Mouse (Mus musculus) lung, embryonic 14.5 days (tissue): ENCODE data around the gene Dcaf7. TPM values are rescaled to one million over a fixed set of nuclear protein-coding genes. Genes with fewer than 3 reads are reported as not detected.
"Not testable (repeated sequence)": the region's sequence is repeated elsewhere in the genome, so short reads cannot be mapped to it uniquely, and the experiment has no call there.

ENCODE experiments used
- ATAC-seq: fragments of 200-750 bp; cut with Nextera tagmentation; 2 replicates; pipeline ENCODE4 v1.8.0; 2017; ENCODE audit warnings: mild to moderate bottlenecking, moderate TSS enrichment, moderate library complexity; ENCODE audit not compliant: insufficient read depth
- DNase-seq: peaks from one replicate; pipeline ENCODE4 v3.0.0-alpha.2; 2015
- H3K27ac ChIP-seq: fragments of 300-500 bp; sonication (generic); 2 replicates; pipeline ENCODE4 v1.5.1; 2014; ENCODE audit warnings: low read depth, mild to moderate bottlenecking, moderate library complexity
- H3K27me3 ChIP-seq: fragments of 300-500 bp; sonication (generic); 2 replicates; pipeline ENCODE4 v1.6.1; 2014; ENCODE audit warnings: low read length, control low read depth; ENCODE audit not compliant: insufficient read depth
- H3K36me3 ChIP-seq: fragments of 300-500 bp; sonication (generic); 2 replicates; pipeline ENCODE4 v1.6.1; 2014; ENCODE audit warnings: control low read depth; ENCODE audit not compliant: insufficient read depth
- H3K4me1 ChIP-seq: fragments of 300-500 bp; sonication (generic); 2 replicates; pipeline ENCODE4 v1.6.1; 2014; ENCODE audit warnings: antibody characterized with exemption, control low read depth; ENCODE audit not compliant: insufficient read depth
- H3K4me2 ChIP-seq: fragments of 300-500 bp; sonication (generic); 2 replicates; pipeline ENCODE4 v1.6.1; 2014; ENCODE audit warnings: mild to moderate bottlenecking
- H3K4me3 ChIP-seq: fragments of 300-500 bp; sonication (generic); 2 replicates; pipeline ENCODE4 v1.5.1; 2014; ENCODE audit warnings: low read depth, low read length
- H3K9ac ChIP-seq: fragments of 300-500 bp; sonication (generic); 2 replicates; pipeline ENCODE4 v1.6.1; 2014
- H3K9me3 ChIP-seq: fragments of 300-500 bp; sonication (generic); 2 replicates; pipeline ENCODE4 v1.6.1; 2016; ENCODE audit warnings: low read depth, low read length, control low read depth
- CTCF ChIP-seq: IDR thresholded peaks from 2 replicates; pipeline ENCODE4 v1.5.1; 2016; ENCODE audit warnings: antibody characterized with exemption, low read depth
- WGBS: fragments of 180-500 bp; shearing (Covaris S2); extraction: QIAGEN DNeasy Blood & Tissue Kit; methylation state at CpG from one replicate; pipeline ENCODE4 v1.1.7; 2014; 5-methylcytosine and 5-hydroxymethylcytosine counted together
- polyA plus RNA-seq: library from polyadenylated mRNA; unstranded; fragments of >200 nt; fragmentation: Nextera tagmentation; extraction: Ambion mirVana; gene quantifications from 2 replicates; pipeline ENCODE4 v1.2.1, GENCODE M21; 2014

Gene Dcaf7
- polyA plus RNA-seq, 1 experiment from 2014 or later, result 83.8 TPM

- 72% methylated on average over 8 of the region's 8 CpGs for WGBS
- Histone ChIP-seq H3K9me3 (no peaks in the 10 kb centered on the region), H3K4me3 (no peak overlapping the region), H3K27me3 (no peaks in the 10 kb centered on the region), H3K36me3 (peaks cover 67% of the 10 kb centered on the region), H3K27ac (no peak overlapping the region), H3K9ac (no peak overlapping the region), H3K4me2 (no peak overlapping the region), H3K4me1 (no peaks in the 10 kb centered on the region)
- DNase-seq (no peak), ATAC-seq (no peak)
- no peak for TF ChIP-seq CTCF
Measured at GRCm38 (mm10) chr11:106058020-106058419, 21.3 kb downstream of the Dcaf7 start.

GRCm38 (mm10) chr11:106060549-106060948 lies 23.9 kb downstream of the Dcaf7 start:
- no peak overlapping the region for H3K4me3 ChIP-seq
- whole genome bisulfite sequencing, result 93% methylated on average over 1 of the region's 1 CpGs
- H3K4me1 ChIP-seq, result no peaks in the 10 kb centered on the region

GRCm38 (mm10) chr11:106061311-106061710 lies 24.6 kb downstream of the Dcaf7 start:
- H3K4me1 ChIP-seq, result no peaks in the 10 kb centered on the region
- no peak overlapping the region for H3K4me2 ChIP-seq
- H3K4me3 ChIP-seq, result no peak overlapping the region
- 86% methylated on average over 1 of the region's 1 CpGs for WGBS
- H3K36me3 ChIP-seq, result peaks cover 34% of the 10 kb centered on the region
- H3K27me3 ChIP-seq, result no peaks in the 10 kb centered on the region
- no peak for TF ChIP-seq CTCF
- DNase-seq, result no peak
- no peak overlapping the region for H3K9ac ChIP-seq
- no peak overlapping the region for H3K27ac ChIP-seq
- ATAC-seq, result no peak
- H3K9me3 ChIP-seq, result no peaks in the 10 kb centered on the region

More at GRCm38 (mm10) chr11:106060549-106060948, 23.9 kb downstream of the Dcaf7 start:
- no peaks in the 10 kb centered on the region for H3K9me3 ChIP-seq
- H3K36me3 ChIP-seq, result peaks cover 42% of the 10 kb centered on the region
- DNase-seq (no peak), ATAC-seq (no peak)
- no peak for TF ChIP-seq CTCF
- no peak overlapping the region for H3K27ac ChIP-seq
- no peaks in the 10 kb centered on the region for H3K27me3 ChIP-seq
- no peak overlapping the region for H3K4me2 ChIP-seq
- H3K9ac ChIP-seq, result no peak overlapping the region

- Histone ChIP-seq H3K4me2 (no peak overlapping the region), H3K27me3 (no peaks in the 10 kb centered on the region), H3K9ac (no peak overlapping the region), H3K4me1 (no peaks in the 10 kb centered on the region), H3K9me3 (no peaks in the 10 kb centered on the region), H3K4me3 (no peak overlapping the region), H3K27ac (no peak overlapping the region), H3K36me3 (peaks cover 11% of the 10 kb centered on the region)
- DNase-seq (no peak), ATAC-seq (no peak)
- 77% methylated on average over 5 of the region's 5 CpGs for WGBS
- no peak for TF ChIP-seq CTCF
Measured at GRCm38 (mm10) chr11:106063756-106064155, 27.1 kb downstream of the Dcaf7 start.

- Histone ChIP-seq H3K27me3 (no peaks in the 10 kb centered on the region), H3K36me3 (0 out of 2 replicates have a peak, but pooled peaks cover 3% of the 10 kb centered on the region), H3K4me1 (no peaks in the 10 kb centered on the region), H3K27ac (no peak overlapping the region), H3K4me3 (peak overlapping the region; percentile 92), H3K9ac (peak overlapping the region; percentile 90), H3K9me3 (no peaks in the 10 kb centered on the region), H3K4me2 (peak overlapping the region; percentile 95)
- DNase-seq (no peak), ATAC-seq (0 out of 2 replicates have a peak, but pooled peaks have one; percentile 1)
- 35% methylated on average over 18 of the region's 18 CpGs for WGBS
- no peak for TF ChIP-seq CTCF
Measured at GRCm38 (mm10) chr11:106065073-106065922, 28.6 kb downstream of the Dcaf7 start.

GRCm38 (mm10) chr11:106065923-106066571 lies 29.4 kb downstream of the Dcaf7 start, which contains the start of gene Taco1:
Taco1 (plus strand) TSS chr11:106066061.
- Histone ChIP-seq H3K27ac (peak within 1 kb of the TSS; percentile 90), H3K4me2 (peak within 1 kb of the TSS; percentile 95), H3K36me3 (peaks cover 4% of the 10 kb centered on the region; the same call in 1 of the 2 replicates), H3K9ac (peak within 1 kb of the TSS; percentile 90), H3K4me1 (no peaks in the 10 kb centered on the region), H3K4me3 (peak within 1 kb of the TSS; percentile 92), H3K27me3 (no peaks in the 10 kb centered on the region), H3K9me3 (no peaks in the 10 kb centered on the region)
- TF ChIP-seq CTCF, result peak; percentile 58
- DNase-seq, result peak; percentile 98
- peak; percentile 97 for ATAC-seq
- under 1% methylated on average over 49 of the region's 49 CpGs for WGBS

- H3K9ac ChIP-seq, result peak overlapping the region; percentile 90
- DNase-seq, result peak; percentile 81
- H3K4me2 ChIP-seq, result peak overlapping the region; percentile 95
- not testable (repeated sequence) for H3K4me1 ChIP-seq, ATAC-seq, H3K36me3 ChIP-seq, H3K9me3 ChIP-seq, H3K27me3 ChIP-seq
- H3K27ac ChIP-seq, result peak overlapping the region; percentile 90; the same call in 1 of the 2 replicates
- H3K4me3 ChIP-seq, result peak overlapping the region; percentile 92
- 11% methylated on average over 23 of the region's 23 CpGs for WGBS
Measured at GRCm38 (mm10) chr11:106066616-106067015, 29.9 kb downstream of the Dcaf7 start.
